Mouse (Mus musculus): ENCODE measurements around the gene Glipr1.

DNA sequence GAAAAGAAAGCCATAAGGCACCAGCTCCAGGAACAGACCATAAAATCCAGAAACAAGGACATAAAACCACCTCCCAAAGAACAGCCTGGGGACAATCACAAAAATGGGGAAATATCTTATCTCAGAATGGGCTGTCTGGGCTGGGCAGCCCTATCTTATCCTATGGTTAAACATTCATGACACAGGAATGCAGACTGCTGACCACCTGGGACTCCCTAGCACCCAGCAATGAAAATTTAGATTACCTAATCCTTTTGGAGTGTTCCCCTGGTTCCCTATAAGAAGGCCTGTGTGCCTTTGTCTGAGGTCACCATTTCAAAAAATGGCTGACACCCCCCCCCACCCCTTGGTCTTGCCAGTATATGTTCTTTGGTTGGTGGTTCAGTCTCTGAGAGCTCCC is 4.8 kb downstream of the Glipr1 start:
- no peak for TF ChIP-seq POLR2A (IDR thresholded peaks at IDR 0.05; ENCODE audit: low read depth, low read length)
- no peak for TF ChIP-seq CTCF (conservative IDR thresholded peaks at IDR 0.05 in 1 of 2, IDR thresholded peaks at IDR 0.05 in 1 of 2; ENCODE audit: low read depth in 2 of 2, low read length in 2 of 2)
- no peak for TF ChIP-seq EP300 (IDR thresholded peaks at IDR 0.05; ENCODE audit: low read length)
- TF ChIP-seq ZMIZ1 (IDR thresholded peaks at IDR 0.05; ENCODE audit: low read depth, low read length) = no peak
- no peak for TF ChIP-seq TBP (conservative IDR thresholded peaks at IDR 0.05; ENCODE audit: low read depth, low read length)
- no peak for TF ChIP-seq BHLHE40 (IDR thresholded peaks at IDR 0.05; ENCODE audit: low read depth, low read length)
- TF ChIP-seq JUND (conservative IDR thresholded peaks at IDR 0.05; ENCODE audit: low read depth, low read length) = no peak
- TF ChIP-seq USF1 (IDR thresholded peaks at IDR 0.05; ENCODE audit: low read depth, low read length) = no peak

Data from CH12.LX (cell line).